Mouse (Mus musculus) spleen, embryonic (tissue): ENCODE data around the gene Vmp1.

Source experiments
- CTCF ChIA-PET: fragments of 350-600 bp; sonication (Branson Sonifier 250); formaldehyde crosslinking; loops from one replicate; lab custom pipeline; 2022; lab: Charles Lee

Gene Vmp1

GRCm38 (mm10) chr11:86646136-86646834, 37.4 kb downstream of the Vmp1 start:
- CTCF ChIA-PET, result no interaction called here

GRCm38 (mm10) chr11:86644553-86644952, 39.1 kb downstream of the Vmp1 start:
- CTCF ChIA-PET, result interaction anchor here (0.8 kb wide), 1 partner anchor 19 kb away, joined by 5 read pairs; no protein-coding TSS in a partner anchor

- CTCF ChIA-PET, result no interaction called here
These were observed 41.9 kb downstream of the Vmp1 start for GRCm38 (mm10) chr11:86641714-86642113.

GRCm38 (mm10) chr11:86637697-86638096, 45.9 kb downstream of the Vmp1 start:
- CTCF ChIA-PET, result interaction anchor here (0.5 kb wide), 1 partner anchor 23 kb away, joined by 3 read pairs; no protein-coding TSS in a partner anchor

- CTCF ChIA-PET, result no interaction called here
These were observed 49.2 kb downstream of the Vmp1 start for GRCm38 (mm10) chr11:86634396-86634795.

GRCm38 (mm10) chr11:86629941-86630340, 53.7 kb downstream of the Vmp1 start:
- CTCF ChIA-PET, result no interaction called here

- CTCF ChIA-PET, result no interaction called here
These were observed 54.2 kb downstream of the Vmp1 start for GRCm38 (mm10) chr11:86629445-86629844.

- CTCF ChIA-PET, result no interaction called here
These were observed 55.2 kb downstream of the Vmp1 start for GRCm38 (mm10) chr11:86628448-86628847.

GRCm38 (mm10) chr11:86627649-86628048, 56.0 kb downstream of the Vmp1 start:
- CTCF ChIA-PET, result no interaction called here

- CTCF ChIA-PET, result no interaction called here
These were observed 56.9 kb downstream of the Vmp1 start for GRCm38 (mm10) chr11:86626714-86627113.

- CTCF ChIA-PET, result no interaction called here
These were observed 59.2 kb downstream of the Vmp1 start for GRCm38 (mm10) chr11:86624237-86624941.

- CTCF ChIA-PET, result no interaction called here
These were observed 60.1 kb downstream of the Vmp1 start for GRCm38 (mm10) chr11:86623402-86624010.

GRCm38 (mm10) chr11:86622191-86622912, 61.3 kb downstream of the Vmp1 start:
- CTCF ChIA-PET, result no interaction called here

GRCm38 (mm10) chr11:86621139-86621538, 62.5 kb downstream of the Vmp1 start:
- CTCF ChIA-PET, result no interaction called here

GRCm38 (mm10) chr11:86618548-86619335, 64.9 kb downstream of the Vmp1 start:
- CTCF ChIA-PET, result interaction anchor here (0.6 to 0.7 kb wide), 4 partner anchors 11 to 122 kb away, joined by 3 to 4 read pairs (median 3); no protein-coding TSS in a partner anchor

- CTCF ChIA-PET, result interaction anchor here (0.6 kb wide), 1 partner anchor 48 kb away, joined by 3 read pairs; no protein-coding TSS in a partner anchor
These were observed 69.0 kb downstream of the Vmp1 start for GRCm38 (mm10) chr11:86614607-86615006.

GRCm38 (mm10) chr11:86614056-86614530, 69.5 kb downstream of the Vmp1 start:
- CTCF ChIA-PET, result interaction anchor here (0.6 kb wide), 1 partner anchor 49 kb away, joined by 3 read pairs; no protein-coding TSS in a partner anchor

GRCm38 (mm10) chr11:86611991-86612390, 71.6 kb downstream of the Vmp1 start:
- CTCF ChIA-PET, result no interaction called here

GRCm38 (mm10) chr11:86610239-86610638, 73.4 kb downstream of the Vmp1 start:
- CTCF ChIA-PET, result no interaction called here

GRCm38 (mm10) chr11:86607808-86608350, 75.8 kb downstream of the Vmp1 start:
- CTCF ChIA-PET, result interaction anchor here (0.7 kb wide), 2 partner anchors 11 to 49 kb away, joined by 3 to 20 read pairs; no protein-coding TSS in a partner anchor
